ENCODE assay signal across 16 mouse cellular contexts in genomic region chr17:31277931-31278330, GRCm38 (mm10). TPM values are rescaled to one million over a fixed set of nuclear protein-coding genes. Genes with fewer than 3 reads are reported as not detected.
DNase-seq lines count a peak whose midpoint lies in the region; ATAC-seq and TF ChIP-seq lines count a peak whose summit lies in the region.
"Had no signal": no experiment of that assay in that cellular context is flagged by ENCODE, and none has a peak within 500 bp of the region (broad histone marks: within the 10 kb centered on the region; RNA-seq: fewer than 3 reads in every experiment).

No protein-coding gene starts in this region.

- no peak for TF ChIP-seq CTCF in layer of hippocampus, adult 2 months (conservative IDR thresholded peaks at IDR 0.05)

- H3K4me1 ChIP-seq in neural tube, embryonic 13.5 days (replicated peaks) = peaks cover 27% of the 10 kb centered on the region
- peaks cover 28% of the 10 kb centered on the region for H3K4me1 ChIP-seq in neural tube, embryonic 15.5 days

- peak overlapping the region; percentile 91 for H3K27ac ChIP-seq in layer of hippocampus, adult 2 months
- H3K27ac ChIP-seq in neural tube, embryonic 13.5 days (replicated peaks) = no peak overlapping the region
- H3K27ac ChIP-seq in neural tube, embryonic 15.5 days (replicated peaks) = no peak overlapping the region
- H3K27ac ChIP-seq: kidney, postnatal 0 days; limb, embryonic 12.5 days; liver, embryonic 15.5 days; lung, embryonic 15.5 days; midbrain, embryonic 12.5 days; stomach, postnatal 0 days had no signal

- 0 out of 2 replicates have a peak, but pooled peaks have one; percentile 19 for ATAC-seq in neural tube, embryonic 13.5 days (ENCODE audit: low read depth)
- ATAC-seq in neural tube, embryonic 15.5 days (ENCODE audit: low FRiP score) = peak; percentile 27; the same call in 1 of the 2 replicates

- H3K9ac ChIP-seq in neural tube, embryonic 13.5 days = no peak overlapping the region
- H3K9ac ChIP-seq in neural tube, embryonic 15.5 days (replicated peaks) = no peak overlapping the region
- H3K9ac ChIP-seq: forebrain, postnatal 0 days; limb, embryonic 12.5 days; liver, embryonic 15.5 days; lung, embryonic 15.5 days; midbrain, embryonic 12.5 days had no signal

- H3K4me2 ChIP-seq in neural tube, embryonic 13.5 days = no peak overlapping the region; the same call in 1 of the 2 replicates
- no peak overlapping the region for H3K4me2 ChIP-seq in neural tube, embryonic 15.5 days

- H3K36me3 ChIP-seq in neural tube, embryonic 13.5 days = no peaks in the 10 kb centered on the region
- H3K36me3 ChIP-seq in neural tube, embryonic 15.5 days = no peaks in the 10 kb centered on the region
- H3K36me3 ChIP-seq: limb, embryonic 12.5 days; liver, embryonic 15.5 days; lung, embryonic 15.5 days; midbrain, embryonic 12.5 days had no signal

- 0 out of 2 replicates have a peak, but pooled peaks cover 3% of the 10 kb centered on the region for H3K27me3 ChIP-seq in neural tube, embryonic 13.5 days
- H3K27me3 ChIP-seq in neural tube, embryonic 15.5 days (replicated peaks) = no peaks in the 10 kb centered on the region
- H3K27me3 ChIP-seq: lung, embryonic 15.5 days had no signal

- no peaks in the 10 kb centered on the region for H3K9me3 ChIP-seq in neural tube, embryonic 13.5 days
- H3K9me3 ChIP-seq in neural tube, embryonic 15.5 days (replicated peaks) = no peaks in the 10 kb centered on the region
- H3K9me3 ChIP-seq: limb, embryonic 12.5 days; liver, embryonic 15.5 days; lung, embryonic 15.5 days; midbrain, embryonic 12.5 days had no signal

- H3K4me3 ChIP-seq in layer of hippocampus, adult 2 months = no peak overlapping the region
- no peak overlapping the region for H3K4me3 ChIP-seq in neural tube, embryonic 13.5 days
- H3K4me3 ChIP-seq in neural tube, embryonic 15.5 days (replicated peaks) = no peak overlapping the region

- intact Hi-C loops in heart, postnatal 10 days (cut with DNase I) = loop anchor here (2.0 kb wide), 2 partner anchors 19 to 29 kb away; no protein-coding TSS in a partner anchor

- 80% methylated on average over 4 of the region's 4 CpGs for WGBS in neural tube, embryonic 13.5 days
- WGBS in neural tube, embryonic 15.5 days = 81% methylated on average over 4 of the region's 4 CpGs

- DNase-seq in heart, adult 11 months = peak; percentile 93
- DNase-seq in heart, postnatal 10 days = no peak
- DNase-seq in layer of hippocampus, adult 2 months (ENCODE audit: low spot score in 2 of 2) = no peak
- DNase-seq in layer of hippocampus, postnatal 36 days = no peak
- no peak for DNase-seq in neural tube, embryonic 10.5 days (ENCODE audit: extremely low spot score, low spot score)
- no peak for DNase-seq in heart, adult 8-10 months (ENCODE audit: low spot score)

RNA-seq across cellular contexts. Expression of gene Rsph1, which starts 0.7 kb away (rescaled TPM):
- total RNA-seq in heart, postnatal 10 days (2021) = 1 to 10 TPM; 1.2 to 1.7 TPM
- 10 to 100 TPM; 11.4 to 15.8 TPM for total RNA-seq in layer of hippocampus, adult 2 months (2021)
- 10 to 100 TPM; 10.8 to 14.3 TPM for total RNA-seq in layer of hippocampus, postnatal 36 days (2021)
- 2.2 and 2.3 TPM in 2 replicates for polyA plus RNA-seq in neural tube, embryonic 13.5 days (2015; fragmentation: Nextera tagmentation; extraction: Ambion mirVana)
- polyA plus RNA-seq in neural tube, embryonic 15.5 days (2015; fragmentation: Nextera tagmentation; extraction: Ambion mirVana) = 3.4 and 3.9 TPM in 2 replicates
- 1 to 10 TPM in 2 of 4 experiments, under 1 TPM in 2; 0.59 to 1.3 (median 0.91) TPM for total RNA-seq in heart, adult 8-10 months (2022)
- total RNA-seq: liver, adult 2 months had no signal
- polyA plus RNA-seq: liver, adult 2 months had no signal

RNA-seq across cellular contexts. Expression of gene Slc37a1, which starts 8.7 kb away (rescaled TPM):
- total RNA-seq in heart, postnatal 10 days (2021) = 10 to 100 TPM; 10.6 TPM
- 10 to 100 TPM in 1 of 2 experiments, 1 to 10 TPM in 1; 8.4 to 11.5 TPM for total RNA-seq in layer of hippocampus, adult 2 months (2021)
- 1 to 10 TPM; 5.4 to 7.1 TPM for total RNA-seq in layer of hippocampus, postnatal 36 days (2021)
- 13.3 and 14.6 TPM in 2 replicates for polyA plus RNA-seq in neural tube, embryonic 13.5 days (2015; fragmentation: Nextera tagmentation; extraction: Ambion mirVana)
- 9.0 and 10.9 TPM in 2 replicates for polyA plus RNA-seq in neural tube, embryonic 15.5 days (2015; fragmentation: Nextera tagmentation; extraction: Ambion mirVana)
- 10 to 100 TPM in 2 of 4 experiments, 1 to 10 TPM in 2; 7.9 to 11.9 (median 10.0) TPM for total RNA-seq in heart, adult 8-10 months (2022)

Comparison
In these comparisons a context has a peak if more than half of its experiments do, and no peak if none do; other contexts are left out.
1. RNA of gene Rsph1, which starts 0.7 kb away (total RNA-seq): 11.4 to 15.8 TPM in layer of hippocampus, adult 2 months and 10.8 to 14.3 TPM in layer of hippocampus, postnatal 36 days; 1.2 to 1.7 TPM in heart, postnatal 10 days and 0.59 to 1.3 TPM in heart, adult 8-10 months; every median in the first group is over 4 times any median in the second.